Mouse (Mus musculus): ENCODE data around the gene Fpr1. TPM values are rescaled to one million over a fixed set of nuclear protein-coding genes. Genes with fewer than 3 reads are reported as not detected.
"Not testable (repeated sequence)": the region's sequence is repeated elsewhere in the genome, so short reads cannot be mapped to it uniquely, and the experiment has no call there.

The Fpr1 gene
- total RNA-seq (2021): not detected
- long read RNA-seq, experiment 1: 0 reads
- long read RNA-seq, experiment 2: 0 reads

DNA sequence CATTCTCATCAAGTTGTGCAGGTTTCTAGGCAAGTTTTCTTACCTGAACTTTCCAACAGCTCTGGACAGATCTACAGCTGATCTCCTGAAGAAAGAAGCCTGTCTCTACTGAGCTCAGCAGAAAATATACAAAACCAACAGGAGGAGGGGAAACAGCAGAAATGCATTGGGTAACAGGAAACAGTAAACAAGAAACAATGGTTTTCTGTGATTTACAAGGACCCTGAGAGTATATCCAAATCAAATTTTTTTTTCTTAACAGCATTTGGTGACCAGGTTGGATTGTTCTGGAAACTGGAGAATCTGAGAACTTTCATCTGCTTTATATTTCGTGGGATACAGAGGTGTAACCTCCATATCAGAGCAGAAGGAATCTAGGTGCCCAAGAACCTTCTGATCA, at the start of gene Fpr1:
TSS of gene Fpr1 (minus strand) at position 101 of the 400 bp plus-strand sequence.
- DNase-seq (ENCODE audit: low spot score): no peak

DNA sequence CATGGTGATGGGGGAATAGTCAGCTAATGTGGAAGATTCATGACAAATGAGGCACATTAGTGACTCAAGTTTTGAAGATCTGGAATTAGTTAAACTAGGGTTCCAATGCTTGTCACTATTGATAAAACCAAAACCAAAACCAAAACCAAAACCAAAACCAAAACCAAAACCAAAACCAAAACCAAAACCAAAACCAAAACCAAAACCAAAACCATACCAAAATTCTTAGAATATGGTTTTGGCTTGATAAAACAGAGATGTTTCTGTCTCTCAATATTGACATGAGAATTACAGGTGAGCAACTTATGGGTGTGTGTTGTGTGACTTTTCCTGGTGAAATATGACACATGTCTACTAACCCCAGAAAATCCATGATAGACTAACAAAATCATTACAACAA, 34.0 kb upstream of the Fpr1 start:
- no peak for DNase-seq (ENCODE audit: low spot score)

DNA sequence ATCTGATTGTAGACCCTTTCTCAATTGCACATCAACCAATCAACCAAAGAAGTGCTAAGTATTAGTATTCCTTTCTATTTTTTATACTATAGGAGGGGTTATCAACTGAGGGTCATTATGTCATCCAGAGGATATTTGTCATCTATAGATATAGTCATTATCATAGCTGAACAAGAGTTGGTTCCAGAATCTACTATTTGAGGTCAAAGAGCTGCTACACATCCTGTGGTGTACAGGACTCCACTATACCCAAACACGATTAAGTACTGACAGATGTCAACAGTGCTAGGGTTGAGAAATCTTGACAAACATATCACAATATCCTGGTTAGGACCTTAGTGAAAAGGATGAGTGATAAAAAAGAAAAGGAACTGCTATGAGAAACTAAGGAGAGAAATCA, 33.6 kb upstream of the Fpr1 start:
- DNase-seq (ENCODE audit: low spot score): no peak

DNA sequence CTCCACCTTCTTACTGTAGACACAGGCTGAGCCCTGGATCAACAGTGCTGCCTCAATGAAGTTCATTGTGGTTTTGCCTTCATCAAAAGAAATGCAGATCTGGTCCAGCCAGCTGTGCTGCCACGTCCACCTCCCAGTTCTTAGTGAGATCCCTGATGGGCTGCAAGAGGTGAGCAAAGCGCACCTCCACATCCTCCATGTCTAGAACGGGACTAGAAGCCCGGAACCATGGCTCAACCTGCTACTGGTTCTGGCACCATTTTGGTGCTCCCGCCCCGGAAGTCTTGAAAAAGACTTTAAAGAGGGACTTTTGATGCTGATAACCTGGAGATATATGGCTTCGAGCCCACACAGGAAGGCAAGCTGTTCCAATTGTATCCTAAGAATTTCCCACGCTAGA, 28.9 kb upstream of the Fpr1 start:
- not testable (repeated sequence) for DNase-seq (ENCODE audit: low spot score)

DNA sequence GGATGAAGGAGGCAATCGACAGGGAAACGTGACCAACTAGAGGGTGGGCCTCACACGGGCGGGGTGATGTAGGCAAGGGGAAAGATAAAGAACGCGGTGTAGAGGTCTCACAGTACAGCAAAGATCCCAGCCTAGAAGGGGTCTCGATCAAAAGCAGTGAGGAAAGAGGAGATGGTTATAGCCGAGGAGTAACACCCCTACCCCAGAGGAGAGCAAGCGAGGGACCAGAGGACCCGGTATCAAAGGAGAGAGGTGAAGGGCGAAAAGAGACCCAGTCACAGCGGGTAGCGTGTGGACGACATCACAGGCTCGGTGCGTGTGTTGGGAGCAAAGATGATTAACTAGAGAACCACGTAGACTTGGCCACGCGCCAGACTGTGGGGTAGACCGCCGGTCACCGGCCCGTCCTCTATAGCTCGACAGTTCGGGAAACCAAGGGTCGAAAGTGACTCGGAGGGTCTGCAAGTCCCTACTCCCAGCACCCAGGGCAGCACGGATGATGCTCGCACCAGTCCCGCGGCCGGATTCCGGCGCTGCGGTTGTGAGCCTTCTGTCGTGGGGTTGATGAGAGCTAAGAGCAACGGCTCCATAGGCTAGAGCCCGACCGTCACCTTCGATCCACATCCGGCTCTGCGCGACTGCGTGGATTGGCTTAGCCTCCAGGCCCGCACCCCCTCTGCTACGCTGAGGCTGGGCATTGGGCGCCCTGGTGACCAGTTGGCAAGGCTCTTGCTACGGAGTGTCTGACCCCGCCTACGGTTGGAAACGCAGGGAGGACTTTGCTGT, 26.1 kb upstream of the Fpr1 start:
- DNase-seq (ENCODE audit: low spot score): peak; percentile 71

DNA sequence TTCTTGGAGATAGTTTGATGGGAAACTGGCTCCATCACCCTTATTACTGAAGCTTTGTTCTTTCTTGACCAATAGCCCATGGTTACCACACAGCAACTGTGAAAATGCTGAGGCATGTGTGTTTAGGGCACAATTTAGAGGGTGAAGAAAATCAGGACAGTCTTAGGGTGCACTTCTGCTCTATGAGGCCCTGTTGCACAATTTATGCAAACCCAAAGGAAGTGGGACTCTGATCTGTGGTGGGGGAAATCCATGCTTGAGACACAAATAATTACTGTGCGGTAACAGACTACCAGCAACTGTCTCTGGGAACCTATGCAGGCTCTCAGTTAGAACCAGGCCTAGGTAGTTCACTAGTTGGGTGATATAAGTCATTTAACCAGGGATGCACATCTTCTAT, 17.0 kb upstream of the Fpr1 start:
- DNase-seq (ENCODE audit: low spot score): no peak

DNA sequence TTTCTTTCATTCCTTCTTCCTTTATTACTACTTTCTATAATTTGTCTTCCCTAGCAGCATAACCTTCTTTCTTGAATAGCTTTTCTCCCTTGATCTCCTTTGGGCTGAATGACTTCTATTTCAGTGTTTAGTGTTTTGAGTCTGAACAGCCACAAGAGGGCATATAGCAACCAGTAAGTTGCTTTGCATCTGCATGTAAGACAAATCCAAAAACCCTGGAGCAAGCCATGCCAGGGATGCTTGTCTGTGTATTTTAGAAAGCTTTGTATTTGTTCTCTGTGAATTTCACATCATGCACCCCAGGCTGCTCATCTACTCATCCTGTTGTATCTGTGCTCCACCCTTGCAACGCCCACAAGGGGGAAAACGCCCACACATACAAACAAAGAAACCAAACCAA, 15.5 kb upstream of the Fpr1 start:
- no peak for DNase-seq (ENCODE audit: low spot score)

DNA sequence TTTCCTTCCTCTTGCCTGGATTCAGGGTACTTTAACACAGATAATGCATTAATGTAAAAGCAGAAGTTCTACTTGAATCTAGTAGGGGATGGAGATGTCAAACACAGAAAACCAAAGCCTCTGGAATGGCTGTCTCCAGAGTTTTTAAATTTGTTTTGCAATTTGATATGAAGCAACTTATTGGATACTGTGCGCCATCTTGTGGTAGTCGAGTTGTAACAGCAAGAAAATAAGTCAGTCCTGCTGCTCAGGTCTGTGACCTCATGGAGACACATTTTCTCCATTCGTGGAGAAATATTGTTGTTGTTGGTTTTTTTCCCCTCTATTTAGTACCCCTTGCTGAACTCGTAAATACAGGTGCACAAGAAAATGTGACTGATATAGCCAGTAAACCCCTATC, 12.3 kb upstream of the Fpr1 start:
- DNase-seq (ENCODE audit: low spot score): peak; percentile 60

DNA sequence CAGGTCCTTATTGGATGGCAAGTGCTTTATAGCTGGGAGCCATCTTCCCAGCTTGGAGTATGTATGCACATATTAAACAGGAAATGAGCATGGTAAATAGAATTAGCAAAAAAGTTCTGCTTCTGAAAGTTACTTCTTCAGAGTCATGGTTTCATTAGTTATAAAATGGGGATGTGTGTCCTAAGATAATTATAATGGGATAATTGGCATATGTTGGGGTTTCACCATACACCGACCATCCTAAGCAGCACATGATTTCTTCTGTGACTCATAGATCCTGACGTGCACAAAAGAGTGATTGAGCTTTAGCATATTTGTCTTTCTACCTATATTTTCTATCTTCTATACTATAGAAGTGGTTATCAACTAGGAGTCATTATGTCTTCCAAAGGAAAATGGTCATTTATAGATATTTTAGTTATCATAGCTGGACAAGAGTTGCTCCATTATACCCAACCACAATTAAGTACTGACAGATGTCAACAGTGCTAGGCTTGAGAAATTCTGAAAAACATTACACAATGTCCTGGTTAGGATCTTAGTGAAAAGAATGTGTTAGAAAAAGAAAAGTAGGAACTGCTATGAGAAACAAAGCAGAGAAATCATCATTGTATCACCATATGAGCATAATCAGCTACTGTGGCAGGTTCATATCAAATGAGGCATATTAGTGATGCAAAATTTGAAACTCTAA, 6.1 kb upstream of the Fpr1 start:
- no peak for DNase-seq (ENCODE audit: low spot score)

DNA sequence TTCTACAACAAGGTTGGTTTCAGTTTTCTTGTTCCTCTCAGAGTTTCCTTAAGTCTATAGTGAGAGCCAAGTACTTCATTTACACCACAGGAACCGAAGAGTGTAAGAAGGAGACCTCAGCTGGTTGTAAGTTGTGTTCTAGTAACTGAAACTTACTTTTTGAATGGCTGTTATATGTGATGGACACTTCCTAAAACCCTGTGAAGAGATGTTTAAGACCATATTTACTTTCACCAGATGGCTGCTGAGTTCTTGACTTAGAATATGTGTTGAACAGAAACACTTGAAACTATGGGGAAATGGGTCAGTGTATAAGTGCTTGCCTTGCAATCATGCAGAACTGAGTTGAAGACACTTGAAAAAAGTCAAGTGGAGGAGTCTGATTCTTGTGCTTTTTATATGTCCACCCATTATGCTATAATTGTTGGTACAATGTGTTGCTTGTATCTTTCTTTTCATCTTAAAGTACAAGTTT, 4.1 kb upstream of the Fpr1 start, which contains the start of the genes Fpr2 and Fpr3:
TSS of gene Fpr2 (plus strand) at position 51 of the 475 bp plus-strand sequence.
TSS of gene Fpr3 (plus strand) at position 79 of the 475 bp plus-strand sequence.
- DNase-seq (ENCODE audit: low spot score): no peak

DNA sequence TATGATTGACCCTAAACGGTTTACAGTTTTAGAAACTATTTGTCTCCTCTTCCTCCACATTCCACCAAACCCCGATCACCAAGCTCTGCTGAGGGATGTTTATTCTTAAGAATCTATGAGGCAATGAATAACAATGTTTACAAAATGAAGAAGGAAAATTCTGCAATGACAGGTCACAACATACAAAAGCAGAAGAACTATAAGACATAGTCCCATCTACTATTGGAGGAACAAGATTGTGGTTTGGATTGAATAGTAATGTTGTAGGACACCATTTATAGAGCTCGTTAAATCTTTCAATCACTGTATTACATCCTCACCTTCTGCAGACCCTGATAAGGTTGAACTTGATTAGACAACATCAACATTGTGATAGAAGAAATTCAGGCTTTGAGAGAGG, 1.1 kb downstream of the Fpr1 start:
- no peak for DNase-seq (ENCODE audit: low spot score)

DNA sequence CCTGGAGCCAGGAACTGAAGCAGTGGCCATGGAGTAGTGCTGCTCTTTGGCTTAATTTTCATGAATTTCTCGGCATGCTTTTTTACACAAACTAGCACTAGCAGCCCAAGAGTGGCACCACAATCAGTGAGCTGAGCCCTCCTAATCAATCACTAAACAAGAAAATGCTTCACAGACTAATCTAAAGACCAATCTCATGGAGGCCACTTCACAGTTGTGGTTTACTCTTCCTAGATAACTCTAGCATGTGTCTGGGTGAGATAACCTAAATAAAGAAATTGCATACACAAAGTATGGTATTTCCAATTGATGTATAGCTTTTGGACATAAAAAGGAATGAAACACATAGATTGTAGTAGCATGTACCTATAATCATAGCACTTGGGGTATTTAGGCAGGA, 4.4 kb downstream of the Fpr1 start:
- no peak for DNase-seq (ENCODE audit: low spot score)

DNA sequence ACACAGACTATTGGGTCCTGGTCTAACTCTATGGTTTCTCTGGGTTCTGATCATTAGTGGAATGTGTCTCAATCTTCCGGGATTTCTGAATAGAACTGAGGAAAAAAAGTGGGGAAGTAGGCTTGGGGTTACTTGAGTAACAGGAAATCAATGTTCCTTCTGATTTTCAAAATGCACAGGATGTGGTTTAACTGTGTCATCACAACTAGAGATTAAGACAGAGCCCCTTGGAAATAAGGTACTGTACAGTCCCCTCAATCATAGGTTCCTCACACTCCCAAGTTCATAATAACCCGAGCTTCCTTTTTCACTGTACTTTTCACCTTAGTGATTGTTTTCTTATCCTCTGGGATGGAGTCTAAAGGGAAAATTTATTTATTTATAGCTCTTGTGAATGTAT, 12.0 kb downstream of the Fpr1 start:
- no peak for DNase-seq (ENCODE audit: low spot score)

DNA sequence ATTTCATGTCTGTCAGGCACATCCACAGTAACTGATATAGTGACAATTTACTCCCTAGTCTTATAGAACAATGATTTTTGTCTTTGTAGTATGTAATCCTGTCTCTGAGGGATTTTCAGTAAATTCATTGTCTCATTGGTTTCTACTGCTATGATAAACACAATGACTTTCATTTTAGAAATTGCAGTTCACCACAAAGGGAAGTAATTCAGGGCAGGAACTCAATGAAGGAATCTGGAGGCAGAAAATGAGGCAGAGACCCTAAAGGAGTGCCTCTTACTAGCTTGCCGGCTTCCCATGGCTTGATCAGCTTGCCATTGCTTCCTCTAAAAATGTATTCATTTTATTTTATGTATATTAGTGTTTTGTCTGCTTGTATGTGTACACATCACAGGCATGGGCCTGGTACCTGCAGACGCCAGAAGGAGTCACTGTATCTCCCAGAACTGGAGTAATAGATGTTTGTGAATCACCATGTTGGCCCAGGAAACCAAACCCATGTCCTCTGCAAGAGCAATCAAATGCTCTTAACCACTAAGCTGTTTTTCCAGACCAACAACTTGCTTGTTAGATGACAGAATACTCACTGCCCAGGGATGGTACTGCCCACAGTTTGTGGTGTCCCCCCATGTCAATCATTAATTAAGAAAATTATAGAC, 12.7 kb downstream of the Fpr1 start:
- DNase-seq (ENCODE audit: low spot score): no peak

DNA sequence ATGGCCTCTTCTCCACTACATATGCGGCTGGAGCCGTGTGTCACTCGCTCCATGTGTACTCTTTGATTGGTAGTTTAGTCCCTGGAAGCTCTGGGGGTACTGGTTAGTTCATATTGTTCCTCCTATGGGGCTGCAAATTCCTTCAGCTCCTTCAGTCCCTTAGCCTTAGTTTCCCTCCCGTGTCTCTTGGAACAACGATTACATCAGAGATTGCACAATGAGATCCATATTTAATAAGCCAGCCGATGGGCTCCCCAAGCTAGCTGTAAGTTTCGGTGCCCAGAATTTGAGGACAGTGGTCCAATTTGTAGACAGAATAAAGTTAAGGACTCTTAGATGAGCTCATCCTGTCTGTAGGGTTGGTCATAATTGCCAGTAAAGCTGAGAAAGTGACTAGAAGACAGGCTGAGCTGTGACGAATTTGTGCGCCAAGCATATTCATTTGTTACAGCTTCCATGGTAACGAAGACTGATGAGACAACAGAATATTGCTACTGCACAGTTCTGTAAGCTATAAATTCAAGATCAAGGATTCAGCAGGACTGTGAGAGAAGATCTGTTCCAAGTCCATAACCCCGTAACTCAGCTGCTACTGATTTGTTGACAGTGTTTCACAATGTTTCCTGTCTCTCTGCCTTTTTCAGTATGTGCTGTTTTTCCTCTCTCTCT, 16.8 kb downstream of the Fpr1 start:
- DNase-seq (ENCODE audit: low spot score): peak; percentile 19

DNA sequence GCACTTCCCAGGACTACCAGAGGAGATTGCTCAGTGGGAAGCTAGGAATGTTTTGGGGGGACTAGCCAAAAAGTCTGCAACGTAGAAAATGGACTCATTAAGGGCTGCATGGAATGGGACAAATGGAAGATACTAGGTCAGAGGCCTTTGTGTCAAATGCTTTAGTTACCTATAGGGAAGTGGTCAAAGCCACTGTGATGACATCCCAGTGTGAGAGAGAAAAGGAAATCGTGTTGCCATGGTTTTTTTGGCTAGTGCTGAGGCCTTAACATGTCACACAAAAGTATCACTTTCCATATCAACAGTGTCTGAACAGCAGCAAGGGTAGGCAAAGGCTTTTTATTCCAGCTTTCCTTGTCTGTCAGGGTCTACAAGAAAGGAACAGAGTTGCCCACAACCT, 18.6 kb downstream of the Fpr1 start:
- DNase-seq (ENCODE audit: low spot score): no peak

DNA sequence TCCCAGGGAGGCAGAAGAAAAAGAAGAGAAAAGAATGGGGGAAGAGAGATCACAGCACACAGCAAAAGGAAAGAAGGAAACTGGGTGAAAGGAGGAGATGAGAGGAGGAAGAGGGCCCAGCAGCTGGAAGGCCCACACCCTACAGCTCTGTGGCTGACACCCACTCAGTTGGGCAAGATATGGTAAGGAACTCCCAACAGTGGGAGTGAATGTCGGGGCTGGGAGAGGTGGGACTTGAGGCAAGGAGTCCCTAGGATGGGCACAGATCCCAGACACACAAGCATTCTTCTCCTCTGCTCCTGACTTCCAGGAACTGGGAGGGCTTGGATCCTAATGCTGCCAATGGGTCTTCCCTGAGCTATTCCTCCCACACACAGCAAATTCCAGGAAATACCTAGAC, 21.4 kb downstream of the Fpr1 start:
- peak; percentile 19 for DNase-seq (ENCODE audit: low spot score)

DNA sequence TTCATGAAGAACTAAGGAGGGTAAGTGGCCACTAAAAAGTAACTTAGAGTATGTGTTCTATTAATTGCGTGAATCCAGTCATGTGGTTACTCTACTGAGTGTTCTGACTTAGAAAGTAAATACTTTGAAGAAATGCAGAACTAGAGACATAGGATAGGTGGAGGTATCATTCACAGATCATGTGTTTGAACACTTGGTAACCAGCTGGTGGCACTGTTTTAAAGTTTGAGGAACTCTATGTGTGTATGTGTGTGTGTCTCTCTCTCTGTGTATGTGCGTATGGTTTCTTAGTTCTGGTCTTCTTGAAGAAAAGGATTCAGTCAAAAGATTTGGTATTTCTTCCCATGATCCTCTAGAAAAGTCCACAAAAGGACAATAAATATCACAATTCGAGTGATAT, 23.6 kb downstream of the Fpr1 start:
- DNase-seq (ENCODE audit: low spot score): no peak

DNA sequence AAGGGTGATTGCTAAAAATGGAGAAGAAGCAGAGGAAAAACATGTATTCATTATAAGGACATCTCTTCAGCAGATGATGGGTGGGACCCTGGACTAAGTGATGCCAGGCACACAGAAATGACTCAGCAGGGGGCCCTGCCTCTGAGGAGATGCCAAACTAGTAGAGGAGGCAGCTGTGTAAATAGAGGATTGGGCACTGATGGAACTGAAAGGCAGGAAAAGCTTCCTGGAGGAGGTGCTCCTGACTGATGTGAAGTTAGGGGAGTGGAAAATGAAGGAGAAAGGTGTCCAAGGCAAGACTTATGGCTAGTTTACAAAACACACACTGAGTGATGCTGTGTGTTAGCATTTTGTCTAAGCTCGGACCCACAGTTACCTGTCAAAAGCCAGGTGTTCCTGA, 26.3 kb downstream of the Fpr1 start:
- no peak for DNase-seq (ENCODE audit: low spot score)

DNA sequence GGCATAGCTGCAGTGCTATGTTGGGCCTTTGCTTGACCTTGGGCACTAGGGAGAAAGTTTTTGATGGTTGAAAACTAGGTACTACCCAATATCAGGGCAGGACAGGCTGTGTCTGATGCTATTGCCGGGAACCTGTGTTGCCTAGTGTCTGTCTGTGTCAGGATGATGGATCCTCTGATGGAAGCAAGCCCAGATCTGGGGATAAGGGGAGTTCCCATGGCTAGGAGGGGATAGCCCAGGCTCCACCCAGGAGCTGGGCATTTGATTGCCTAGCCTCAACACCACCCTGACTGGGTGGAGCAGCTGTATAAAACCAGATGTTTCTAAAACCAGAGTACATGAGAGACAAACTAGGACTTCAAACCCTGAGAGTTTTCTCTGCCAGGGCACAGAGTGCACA, 27.1 kb downstream of the Fpr1 start:
- no peak for DNase-seq (ENCODE audit: low spot score)

DNA sequence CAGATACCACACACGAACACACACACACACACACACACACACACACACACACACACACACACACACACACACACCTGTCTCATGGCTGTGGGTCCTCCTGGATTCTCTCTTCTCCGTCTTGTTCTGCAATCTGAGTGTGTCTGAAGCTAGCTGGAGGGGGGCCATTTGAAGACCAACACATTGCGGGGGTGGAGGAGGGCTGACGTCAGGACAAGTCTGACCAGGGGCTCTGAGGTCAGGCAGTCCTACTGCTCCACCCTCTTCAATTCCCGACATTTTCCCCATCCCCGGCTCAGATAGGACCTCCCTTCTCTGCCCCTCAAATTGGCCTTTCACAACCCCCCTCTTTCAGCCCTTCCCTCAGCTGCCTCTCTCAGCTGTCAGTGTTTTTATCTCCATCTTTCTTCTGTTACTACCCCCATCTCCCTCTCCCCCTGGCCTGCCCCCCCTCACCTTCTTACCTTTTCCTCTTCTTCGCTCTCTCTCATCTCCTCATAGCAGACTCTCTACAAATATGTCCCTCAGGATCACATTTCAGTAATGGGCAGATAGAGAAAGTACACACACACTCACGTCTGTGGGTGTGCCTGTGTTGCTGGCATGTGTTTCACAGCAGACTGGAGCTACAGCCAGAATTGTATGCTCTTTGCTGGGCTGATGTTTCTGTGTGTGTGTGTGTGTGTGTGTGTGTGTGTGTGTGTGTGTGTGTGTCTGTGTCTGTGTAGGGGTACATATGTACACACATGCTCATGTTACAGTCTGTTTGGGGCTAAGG, 28.5 kb downstream of the Fpr1 start, which contains the start of gene Has1:
TSS of gene Has1 (minus strand) at position 142 of the 775 bp plus-strand sequence.
- DNase-seq (ENCODE audit: low spot score): no peak
